Mouse (Mus musculus) CH12.LX (cell line): ENCODE results near the gene Serpina3k. TPM values are rescaled to one million over a fixed set of nuclear protein-coding genes. Genes with fewer than 3 reads are reported as not detected.
"Not testable (repeated sequence)": the region's sequence is repeated elsewhere in the genome, so short reads cannot be mapped to it uniquely, and the experiment has no call there.

Experiments
- DNase-seq: peaks from one replicate; pipeline ENCODE4 v3.0.0-alpha.2; 2013; ENCODE audit errors: extremely low read depth
- H3K27ac ChIP-seq: 2 replicates; pipeline ENCODE4 v1.5.1; 2012; ENCODE audit warnings: low read depth, mild to moderate bottlenecking, control low read depth, moderate library complexity; ENCODE audit not compliant: insufficient read depth
- H3K27me3 ChIP-seq: replicated peaks from 2 replicates; pipeline ENCODE3; 2012; ENCODE audit warnings: inconsistent platforms
- H3K36me3 ChIP-seq, 2 experiments: replicated peaks in 1 of 2; 2 replicates each; pipeline versions ENCODE3 to v1.6.1; 2012; ENCODE audit warnings: inconsistent platforms in 1 of 2, low read length in 1 of 2, mild to moderate bottlenecking in 1 of 2, mixed read lengths in 1 of 2, moderate library complexity in 1 of 2; ENCODE audit not compliant: control insufficient read depth in 1 of 2, insufficient read depth in 1 of 2
- H3K4me1 ChIP-seq, 2 experiments: 2 replicates each; pipeline ENCODE4 v1.6.1; 2012; ENCODE audit warnings: inconsistent platforms in 1 of 2, moderate library complexity in 1 of 2; ENCODE audit not compliant: insufficient read depth in 2 of 2, control insufficient read depth in 1 of 2
- H3K4me2 ChIP-seq: 2 replicates; pipeline ENCODE4 v1.6.1; 2012; ENCODE audit warnings: low read depth, mild to moderate bottlenecking, control low read depth; ENCODE audit not compliant: poor library complexity, insufficient read depth, severe bottlenecking
- H3K4me3 ChIP-seq, 3 experiments: fragments of 150-350 bp in 1 of 3; sonication (generic) in 1 of 3; replicated peaks in 1 of 3; 2 replicates each; pipeline versions ENCODE3 to v1.5.1; 2011 to 2012; ENCODE audit warnings: low read depth in 2 of 3, low read length in 2 of 3, mild to moderate bottlenecking in 2 of 3, moderate library complexity in 2 of 3, control low read depth in 1 of 3, improper control_type of control experiment in 1 of 3, inconsistent platforms in 1 of 3, mixed read lengths in 1 of 3; ENCODE audit not compliant: poor library complexity in 1 of 3
- H3K79me2 ChIP-seq: replicated peaks from 2 replicates; pipeline ENCODE4 v1.6.1; 2012; ENCODE audit warnings: mild to moderate bottlenecking, moderate library complexity; ENCODE audit not compliant: control insufficient read depth, poor library complexity, insufficient read depth, severe bottlenecking; ENCODE audit errors: extremely low read depth
- H3K9ac ChIP-seq: 2 replicates; pipeline ENCODE4 v1.6.1; 2012; ENCODE audit warnings: low read depth, mild to moderate bottlenecking, control low read depth, moderate library complexity; ENCODE audit not compliant: insufficient read depth
- H3K9me3 ChIP-seq: replicated peaks from 2 replicates; pipeline ENCODE3; 2012; ENCODE audit warnings: low read length, inconsistent platforms, mixed read lengths
- CTCF ChIP-seq, 2 experiments: IDR thresholded peaks in 1 of 2; conservative IDR thresholded peaks in 1 of 2; 2 replicates each; pipeline ENCODE4 v1.5.1; 2011 to 2012; ENCODE audit warnings: low read depth in 2 of 2, low read length in 2 of 2, improper control_type of control experiment in 1 of 2, inconsistent platforms in 1 of 2, mild to moderate bottlenecking in 1 of 2, moderate library complexity in 1 of 2
- ELF1 ChIP-seq: IDR thresholded peaks from 2 replicates; pipeline ENCODE4 v1.6.1; 2014; ENCODE audit warnings: low read depth, mild to moderate bottlenecking, inconsistent platforms, low read length, improper control_type of control experiment
- ETS1 ChIP-seq: conservative IDR thresholded peaks from 2 replicates; pipeline ENCODE4 v1.6.1; 2012; ENCODE audit warnings: low read depth, mild to moderate bottlenecking, inconsistent platforms, low read length, improper control_type of control experiment, moderate library complexity
- GABPA ChIP-seq: IDR thresholded peaks from 2 replicates; pipeline ENCODE4 v1.6.1; 2012; ENCODE audit warnings: low read depth, low read length, improper control_type of control experiment, inconsistent platforms; ENCODE audit not compliant: insufficient replicate concordance
- HCFC1 ChIP-seq: IDR thresholded peaks from 2 replicates; pipeline ENCODE4 v1.6.1; 2012; ENCODE audit warnings: low read depth, mild to moderate bottlenecking, inconsistent platforms, low read length, improper control_type of control experiment
- MAFK ChIP-seq: IDR thresholded peaks from 2 replicates; pipeline ENCODE4 v1.6.1; 2011; ENCODE audit warnings: low read length, improper control_type of control experiment; ENCODE audit not compliant: insufficient replicate concordance
- MEF2A ChIP-seq: IDR thresholded peaks from 2 replicates; pipeline ENCODE4 v1.6.1; 2014; ENCODE audit warnings: low read depth, mild to moderate bottlenecking, inconsistent platforms, low read length, improper control_type of control experiment, borderline replicate concordance
- MXI1 ChIP-seq: IDR thresholded peaks from 2 replicates; pipeline ENCODE4 v1.6.1; 2011; ENCODE audit warnings: mild to moderate bottlenecking, low read depth, low read length, improper control_type of control experiment
- NELFE ChIP-seq: IDR thresholded peaks from 2 replicates; pipeline ENCODE4 v1.6.1; 2011; ENCODE audit warnings: low read depth, low read length, improper control_type of control experiment
- NRF1 ChIP-seq: IDR thresholded peaks from 2 replicates; pipeline ENCODE4 v1.6.1; 2014; ENCODE audit warnings: low read depth, mild to moderate bottlenecking, inconsistent platforms, low read length, improper control_type of control experiment, moderate library complexity
- POLR2AphosphoS2 ChIP-seq: IDR thresholded peaks from 2 replicates; pipeline ENCODE4 v1.6.1; 2011; ENCODE audit warnings: low read depth, low read length, improper control_type of control experiment
- TBP ChIP-seq: conservative IDR thresholded peaks from 2 replicates; pipeline ENCODE4 v1.6.1; 2011; ENCODE audit warnings: low read depth, low read length, improper control_type of control experiment
- TCF12 ChIP-seq: IDR thresholded peaks from 2 replicates; pipeline ENCODE4 v1.6.1; 2014; ENCODE audit warnings: low read depth, mild to moderate bottlenecking, inconsistent platforms, low read length, improper control_type of control experiment
- UBTF ChIP-seq: IDR thresholded peaks from 2 replicates; pipeline ENCODE4 v1.6.1; 2012; ENCODE audit warnings: low read depth, mild to moderate bottlenecking, inconsistent platforms, low read length, improper control_type of control experiment, moderate library complexity
- USF1 ChIP-seq: IDR thresholded peaks from 2 replicates; pipeline ENCODE4 v1.6.1; 2014; ENCODE audit warnings: low read depth, mild to moderate bottlenecking, inconsistent platforms, low read length, improper control_type of control experiment
- ZMIZ1 ChIP-seq: IDR thresholded peaks from 2 replicates; pipeline ENCODE4 v1.6.1; 2012; ENCODE audit warnings: low read depth, mild to moderate bottlenecking, inconsistent platforms, low read length, improper control_type of control experiment
- ZNF384 ChIP-seq: IDR thresholded peaks from 2 replicates; pipeline ENCODE4 v1.6.1; 2012; ENCODE audit warnings: low read depth, low read length, improper control_type of control experiment, inconsistent platforms
- dilution Hi-C: fragments of 300-500 bp; cut with MboI; formaldehyde crosslinking; loops from 2 replicates; pipeline ENCODE4 v1.14.3; 2020; ENCODE audit warnings: low sequenced_read_pairs; ENCODE audit not compliant: extremely low pct_unique_long_range_greater_than_20kb, extremely low pct_ligation_motif_present
- in situ Hi-C: fragments of 300-500 bp; cut with MboI; formaldehyde crosslinking; loops from 3 replicates; pipeline ENCODE4 v1.14.3; 2019; ENCODE audit warnings: low sequenced_read_pairs, low pct_ligation_motif_present, low pct_unique_long_range_greater_than_20kb, mixed read lengths
- polyA plus RNA-seq: library from polyadenylated mRNA; unstranded; fragments of >175 nt; gene quantifications from 2 replicates; pipeline ENCODE4 v1.2.1, GENCODE M21; 2012; ENCODE audit warnings: low read depth; ENCODE audit not compliant: insufficient read length
- total RNA-seq, 2 experiments: library from RNA; depleted of rRNA; stranded (reverse); fragments of 300-350 nt in 1 of 2; fragments of >200 nt in 1 of 2; gene quantifications; 2 replicates each; pipeline ENCODE4 v1.2.3; 2012 to 2014

The Serpina3k gene
- total and polyA plus RNA-seq, 3 experiments: not detected

DNA sequence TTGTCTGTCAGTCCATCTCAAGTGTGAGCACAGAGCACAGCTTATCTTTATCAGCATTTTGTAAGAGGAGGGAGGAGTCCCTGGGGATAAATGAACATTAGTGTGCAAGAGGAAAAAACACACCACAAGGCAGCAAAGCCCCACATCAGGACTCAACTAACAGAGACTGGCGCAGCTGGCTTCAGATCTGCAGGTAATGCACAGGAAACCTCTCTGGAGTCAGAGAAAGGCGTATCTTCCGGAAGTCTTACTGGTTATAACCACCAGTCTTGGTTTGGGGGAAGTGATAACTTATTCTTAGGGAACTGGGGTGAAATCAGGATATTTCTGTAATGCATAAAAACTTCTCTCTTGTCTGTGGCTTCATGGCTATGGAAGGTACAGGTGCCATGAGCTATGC, 17.7 kb downstream of the Serpina3k start:
- Histone ChIP-seq H3K27me3 (peaks cover 60% of the 10 kb centered on the region), H3K4me2 (no peak overlapping the region), H3K9me3 (no peaks in the 10 kb centered on the region), H3K4me1 (no peaks in the 10 kb centered on the region), H3K4me3 (no peak overlapping the region), H3K27ac (no peak overlapping the region), H3K36me3 (no peaks in the 10 kb centered on the region), H3K9ac (no peak overlapping the region), H3K79me2 (no peaks in the 10 kb centered on the region)
- no peak for TF ChIP-seq NELFE
- dilution Hi-C loops: no loop called here
- in situ Hi-C loops: no loop called here
- no peak for DNase-seq

- peaks cover 5% of the 10 kb centered on the region for H3K27me3 ChIP-seq
- no peak for DNase-seq
- no peaks in the 10 kb centered on the region for H3K9me3 ChIP-seq
- no peak for TF ChIP-seq ZMIZ1
- TF ChIP-seq POLR2AphosphoS2: no peak
- no peak for TF ChIP-seq ETS1
- TF ChIP-seq UBTF: no peak
- TF ChIP-seq HCFC1: no peak
- TF ChIP-seq MXI1: no peak
- TF ChIP-seq NRF1: no peak
- no peak for TF ChIP-seq ZNF384
- TF ChIP-seq NELFE: no peak
- no peak for TF ChIP-seq TBP
- TF ChIP-seq TCF12: no peak
- no peak for TF ChIP-seq CTCF (conservative IDR thresholded peaks at IDR 0.05 in 1 of 2, IDR thresholded peaks at IDR 0.05 in 1 of 2; ENCODE audit: low read depth in 2 of 2, low read length in 2 of 2)
- TF ChIP-seq USF1: no peak
- no peak for TF ChIP-seq MAFK
- TF ChIP-seq ELF1: no peak
- TF ChIP-seq MEF2A: no peak
- no peak for TF ChIP-seq GABPA
- TF ChIP-seq, all 38 proteins: peak for 0
- Histone ChIP-seq H3K4me2 (no peak overlapping the region), H3K27ac (no peak overlapping the region), H3K4me1 (no peaks in the 10 kb centered on the region), H3K79me2 (no peaks in the 10 kb centered on the region), H3K9ac (no peak overlapping the region), H3K36me3 (no peaks in the 10 kb centered on the region), H3K4me3 (no peak overlapping the region)
- in situ Hi-C loops: no loop called here
- dilution Hi-C loops: no loop called here
Observed at GRCm38 (mm10) chr12:104369986-104370385, 31.7 kb downstream of the Serpina3k start.

GRCm38 (mm10) chr12:104377179-104377578, 38.9 kb downstream of the Serpina3k start:
- H3K27me3 ChIP-seq, H3K27ac ChIP-seq, H3K4me2 ChIP-seq, H3K79me2 ChIP-seq, DNase-seq, H3K9me3 ChIP-seq, H3K4me1 ChIP-seq, H3K4me3 ChIP-seq, dilution Hi-C loops, H3K36me3 ChIP-seq, in situ Hi-C loops, H3K9ac ChIP-seq: not testable (repeated sequence)

GRCm38 (mm10) chr12:104378351-104378750, 40.1 kb downstream of the Serpina3k start:
- H3K4me1 ChIP-seq, in situ Hi-C loops, H3K4me2 ChIP-seq, DNase-seq, H3K9ac ChIP-seq, H3K27me3 ChIP-seq, H3K27ac ChIP-seq, H3K36me3 ChIP-seq, H3K4me3 ChIP-seq, dilution Hi-C loops, H3K79me2 ChIP-seq, H3K9me3 ChIP-seq: not testable (repeated sequence)
